Mouse (Mus musculus): Measurements from ENCODE around the gene Ccl9. TPM values are rescaled to one million over a fixed set of nuclear protein-coding genes. Genes with fewer than 3 reads are reported as not detected.

Ccl9 gene
- total RNA-seq, 1 experiment, result 0.18 TPM

GRCm38 (mm10) chr11:83538705-83539314 is 39.6 kb downstream of the Ccl9 start:
- no peak for DNase-seq (ENCODE audit: low read depth, low spot score)
- H3K9ac ChIP-seq (ENCODE audit: insufficient read depth, low read depth, low read length, poor library complexity, severe bottlenecking), result no peak overlapping the region
- in situ Hi-C loops (cut with MboI; ENCODE audit: low sequenced_read_pairs in 2 of 2, unreplicated experiment in 2 of 2), result no loop called here
- peaks cover 0 to 2% of the 10 kb centered on the region in 2 experiments; a peak in 1 of 4 replicates for H3K4me1 ChIP-seq (ENCODE audit: control insufficient read depth in 2 of 2, insufficient read depth in 2 of 2, low read length in 2 of 2, poor library complexity in 1 of 2)
- H3K4me3 ChIP-seq (ENCODE audit: insufficient read depth in 1 of 2, low read depth in 1 of 2, low read length in 2 of 2, poor library complexity in 1 of 2, severe bottlenecking in 1 of 2), result no peak overlapping the region
- TF ChIP-seq HCFC1 (IDR thresholded peaks at IDR 0.05; ENCODE audit: borderline replicate concordance, insufficient read depth, low read length), result no peak
- TF ChIP-seq ZC3H11A (IDR thresholded peaks at IDR 0.05; ENCODE audit: borderline replicate concordance, low read depth, low read length), result no peak
- TF ChIP-seq CHD2 (IDR thresholded peaks at IDR 0.05; ENCODE audit: low read depth, low read length), result no peak
- TF ChIP-seq MAFK (IDR thresholded peaks at IDR 0.05; ENCODE audit: insufficient read depth, low read depth, low read length), result no peak
- TF ChIP-seq ZNF384 (IDR thresholded peaks at IDR 0.05; ENCODE audit: low read depth, low read length), result no peak
- H3K27ac ChIP-seq (ENCODE audit: insufficient read depth, low read depth, low read length, poor library complexity, severe bottlenecking), result no peak overlapping the region
- H3K36me3 ChIP-seq (ENCODE audit: control insufficient read depth, insufficient read depth, low read length, poor library complexity, severe bottlenecking), result no peaks in the 10 kb centered on the region
- H3K9me3 ChIP-seq (ENCODE audit: control insufficient read depth, insufficient read depth, low read depth, low read length), result no peaks in the 10 kb centered on the region

- Histone ChIP-seq H3K9ac (ENCODE audit: insufficient read depth, low read depth, low read length, poor library complexity, severe bottlenecking) (no peak overlapping the region), H3K4me3 (ENCODE audit: insufficient read depth in 1 of 2, low read depth in 1 of 2, low read length in 2 of 2, poor library complexity in 1 of 2, severe bottlenecking in 1 of 2) (no peak overlapping the region), H3K4me1 (ENCODE audit: control insufficient read depth in 2 of 2, insufficient read depth in 2 of 2, low read length in 2 of 2, poor library complexity in 1 of 2) (peaks cover 0 to 2% of the 10 kb centered on the region in 2 experiments; a peak in 1 of 4 replicates), H3K36me3 (ENCODE audit: control insufficient read depth, insufficient read depth, low read length, poor library complexity, severe bottlenecking) (no peaks in the 10 kb centered on the region), H3K27ac (ENCODE audit: insufficient read depth, low read depth, low read length, poor library complexity, severe bottlenecking) (no peak overlapping the region), H3K9me3 (ENCODE audit: control insufficient read depth, insufficient read depth, low read depth, low read length) (no peaks in the 10 kb centered on the region)
- in situ Hi-C loops (cut with MboI; ENCODE audit: low sequenced_read_pairs in 2 of 2, unreplicated experiment in 2 of 2), result no loop called here
- no peak for DNase-seq (ENCODE audit: low read depth, low spot score)
- TF ChIP-seq MAFK (IDR thresholded peaks at IDR 0.05; ENCODE audit: insufficient read depth, low read depth, low read length) (no peak), CHD2 (IDR thresholded peaks at IDR 0.05; ENCODE audit: low read depth, low read length) (no peak), ZNF384 (IDR thresholded peaks at IDR 0.05; ENCODE audit: low read depth, low read length) (no peak), ZC3H11A (IDR thresholded peaks at IDR 0.05; ENCODE audit: borderline replicate concordance, low read depth, low read length) (no peak), HCFC1 (IDR thresholded peaks at IDR 0.05; ENCODE audit: borderline replicate concordance, insufficient read depth, low read length) (no peak)
Observed at GRCm38 (mm10) chr11:83536831-83537230, 41.6 kb downstream of the Ccl9 start.

- no peak overlapping the region for H3K9ac ChIP-seq (ENCODE audit: insufficient read depth, low read depth, low read length, poor library complexity, severe bottlenecking)
- in situ Hi-C loops (cut with MboI; ENCODE audit: low sequenced_read_pairs in 2 of 2, unreplicated experiment in 2 of 2), result no loop called here
- peaks cover 0 to 2% of the 10 kb centered on the region in 2 experiments; a peak in 1 of 4 replicates for H3K4me1 ChIP-seq (ENCODE audit: control insufficient read depth in 2 of 2, insufficient read depth in 2 of 2, low read length in 2 of 2, poor library complexity in 1 of 2)
- TF ChIP-seq HCFC1 (IDR thresholded peaks at IDR 0.05; ENCODE audit: borderline replicate concordance, insufficient read depth, low read length) (no peak), MAFK (IDR thresholded peaks at IDR 0.05; ENCODE audit: insufficient read depth, low read depth, low read length) (no peak), ZNF384 (IDR thresholded peaks at IDR 0.05; ENCODE audit: low read depth, low read length) (no peak), CHD2 (IDR thresholded peaks at IDR 0.05; ENCODE audit: low read depth, low read length) (no peak), ZC3H11A (IDR thresholded peaks at IDR 0.05; ENCODE audit: borderline replicate concordance, low read depth, low read length) (no peak)
- H3K9me3 ChIP-seq (ENCODE audit: control insufficient read depth, insufficient read depth, low read depth, low read length), result no peaks in the 10 kb centered on the region
- no peaks in the 10 kb centered on the region for H3K36me3 ChIP-seq (ENCODE audit: control insufficient read depth, insufficient read depth, low read length, poor library complexity, severe bottlenecking)
- no peak for DNase-seq (ENCODE audit: low read depth, low spot score)
- H3K4me3 ChIP-seq (ENCODE audit: insufficient read depth in 1 of 2, low read depth in 1 of 2, low read length in 2 of 2, poor library complexity in 1 of 2, severe bottlenecking in 1 of 2), result no peak overlapping the region
- no peak overlapping the region for H3K27ac ChIP-seq (ENCODE audit: insufficient read depth, low read depth, low read length, poor library complexity, severe bottlenecking)
Observed at GRCm38 (mm10) chr11:83534609-83535423, 43.6 kb downstream of the Ccl9 start.

GRCm38 (mm10) chr11:83534143-83534542 is 44.3 kb downstream of the Ccl9 start:
- H3K27ac ChIP-seq (ENCODE audit: insufficient read depth, low read depth, low read length, poor library complexity, severe bottlenecking), result no peak overlapping the region
- in situ Hi-C loops (cut with MboI; ENCODE audit: low sequenced_read_pairs in 2 of 2, unreplicated experiment in 2 of 2), result no loop called here
- no peak overlapping the region for H3K9ac ChIP-seq (ENCODE audit: insufficient read depth, low read depth, low read length, poor library complexity, severe bottlenecking)
- no peak for DNase-seq (ENCODE audit: low read depth, low spot score)
- TF ChIP-seq ZC3H11A (IDR thresholded peaks at IDR 0.05; ENCODE audit: borderline replicate concordance, low read depth, low read length) (no peak), HCFC1 (IDR thresholded peaks at IDR 0.05; ENCODE audit: borderline replicate concordance, insufficient read depth, low read length) (no peak), CHD2 (IDR thresholded peaks at IDR 0.05; ENCODE audit: low read depth, low read length) (no peak), MAFK (IDR thresholded peaks at IDR 0.05; ENCODE audit: insufficient read depth, low read depth, low read length) (no peak), ZNF384 (IDR thresholded peaks at IDR 0.05; ENCODE audit: low read depth, low read length) (no peak)
- peaks cover 0 to 2% of the 10 kb centered on the region in 2 experiments; a peak in 1 of 4 replicates for H3K4me1 ChIP-seq (ENCODE audit: control insufficient read depth in 2 of 2, insufficient read depth in 2 of 2, low read length in 2 of 2, poor library complexity in 1 of 2)
- no peaks in the 10 kb centered on the region for H3K36me3 ChIP-seq (ENCODE audit: control insufficient read depth, insufficient read depth, low read length, poor library complexity, severe bottlenecking)
- H3K4me3 ChIP-seq (ENCODE audit: insufficient read depth in 1 of 2, low read depth in 1 of 2, low read length in 2 of 2, poor library complexity in 1 of 2, severe bottlenecking in 1 of 2), result no peak overlapping the region
- H3K9me3 ChIP-seq (ENCODE audit: control insufficient read depth, insufficient read depth, low read depth, low read length), result no peaks in the 10 kb centered on the region

Data from ES-E14 (cell line).